Mouse (Mus musculus): ENCODE results near the gene Galnt7.
A peak's percentile ranks its signal among the peaks of the same experiment; 100 is the strongest.

Galnt7 gene

DNA sequence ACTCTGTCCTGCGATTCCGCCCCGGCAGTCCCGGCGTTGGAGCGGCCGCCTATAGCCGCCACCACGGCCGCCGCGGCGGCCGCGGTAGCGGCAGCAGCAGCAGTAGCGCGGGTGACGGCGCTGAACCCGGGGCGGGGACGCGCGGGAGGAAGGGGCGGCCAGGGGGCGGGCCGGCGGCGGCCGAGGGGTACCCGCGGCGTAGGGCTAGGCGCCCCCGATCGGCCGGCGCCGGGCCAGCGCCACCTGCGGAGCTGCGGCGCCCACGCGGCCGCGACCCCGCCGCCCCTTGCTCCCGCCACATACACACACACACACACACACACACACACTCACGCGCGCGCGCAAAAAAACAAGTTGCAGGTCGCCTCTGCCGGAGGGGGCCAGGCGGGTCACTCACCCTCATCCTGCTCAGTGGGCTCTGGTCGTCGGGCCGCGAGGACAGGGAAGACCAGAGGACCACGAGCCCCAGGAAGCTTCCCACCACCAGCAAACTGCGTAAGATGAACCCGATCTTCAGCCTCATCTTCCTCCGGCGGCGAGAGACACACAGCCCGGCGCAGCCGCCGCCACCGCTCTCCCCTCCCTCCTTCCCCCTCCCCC lies at the start of gene Galnt7:
Gene Galnt7 (minus strand): TSS at position 577 of the 600 bp plus-strand sequence.
- DNase-seq (ENCODE audit: low read depth) = peak; percentile 39

DNA sequence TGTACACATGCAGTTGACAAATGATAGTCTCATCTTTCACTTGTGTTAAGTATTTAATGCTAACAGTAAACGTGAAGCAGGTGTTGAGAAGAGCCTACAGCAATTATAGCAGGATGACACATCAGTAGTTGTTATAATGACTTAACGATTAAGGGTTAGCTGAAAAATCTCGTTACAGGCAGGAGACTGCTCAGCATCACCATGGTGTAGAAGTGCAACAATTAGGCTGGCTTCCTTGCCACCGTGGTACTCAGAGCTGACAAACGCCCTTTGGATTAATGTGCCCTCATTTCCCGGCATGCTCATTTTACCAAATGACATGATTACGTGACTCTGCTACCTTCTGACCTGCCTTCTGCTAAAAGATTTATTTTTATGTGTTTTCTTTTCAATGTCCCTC lies 35.8 kb upstream of the Galnt7 start:
- DNase-seq (ENCODE audit: low read depth) = no peak

DNA sequence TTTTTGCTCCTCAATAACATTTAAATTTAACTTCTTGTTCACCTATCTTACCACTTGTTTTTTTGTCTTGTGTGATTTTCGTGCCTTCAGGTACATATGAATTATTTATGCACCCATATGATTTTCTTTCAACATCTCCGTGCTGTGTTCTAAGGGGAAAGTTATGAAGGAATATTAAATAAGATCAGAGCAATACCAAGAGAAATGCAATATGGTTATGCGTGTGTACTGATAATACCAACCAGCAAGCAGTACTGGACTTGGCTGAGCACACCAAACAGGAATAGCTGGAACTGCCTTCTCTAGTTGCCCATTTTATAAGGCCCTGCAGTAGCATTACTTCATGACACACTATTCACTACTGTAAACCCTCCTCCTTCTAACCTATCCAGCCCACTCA lies 33.0 kb upstream of the Galnt7 start:
- no peak for DNase-seq (ENCODE audit: low read depth)

DNA sequence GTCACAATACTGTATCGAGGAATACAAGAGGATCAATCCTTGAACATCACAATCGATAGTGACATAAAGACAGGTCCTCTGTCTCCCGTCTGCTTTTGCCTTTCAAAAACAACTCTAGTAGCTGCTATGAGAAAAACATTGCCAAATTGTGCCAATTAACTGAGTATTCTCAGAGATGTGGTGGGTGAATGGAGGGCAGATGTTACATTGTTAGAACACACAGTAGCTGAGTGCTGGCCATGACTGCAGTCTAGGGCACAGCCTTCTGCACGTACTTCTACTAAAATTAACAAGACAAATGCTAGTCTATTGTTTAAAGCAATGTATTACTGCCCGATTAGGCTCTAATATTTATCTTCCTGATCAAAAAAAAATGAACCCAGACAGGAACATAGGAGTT lies 27.2 kb upstream of the Galnt7 start:
- DNase-seq (ENCODE audit: low read depth) = no peak

DNA sequence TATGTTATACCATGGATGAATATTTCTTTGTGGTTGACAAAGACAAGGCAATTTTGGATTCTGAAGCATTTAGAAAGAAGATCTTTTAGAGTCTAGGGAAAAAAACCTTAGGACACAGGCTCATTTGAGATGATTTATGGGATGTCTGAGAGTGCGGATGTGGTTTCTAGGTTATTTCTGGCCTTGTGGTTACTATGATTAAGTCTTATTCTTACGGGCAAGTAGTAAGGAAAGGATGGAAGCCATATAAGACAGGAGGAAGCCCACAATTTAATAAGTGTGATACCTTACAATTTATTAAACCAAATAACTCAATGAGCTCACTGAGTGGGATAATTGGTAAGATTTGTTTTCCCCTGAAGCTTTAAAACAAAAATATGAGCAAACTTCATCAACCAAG lies 11.3 kb upstream of the Galnt7 start:
- peak; percentile 12 for DNase-seq (ENCODE audit: low read depth)

DNA sequence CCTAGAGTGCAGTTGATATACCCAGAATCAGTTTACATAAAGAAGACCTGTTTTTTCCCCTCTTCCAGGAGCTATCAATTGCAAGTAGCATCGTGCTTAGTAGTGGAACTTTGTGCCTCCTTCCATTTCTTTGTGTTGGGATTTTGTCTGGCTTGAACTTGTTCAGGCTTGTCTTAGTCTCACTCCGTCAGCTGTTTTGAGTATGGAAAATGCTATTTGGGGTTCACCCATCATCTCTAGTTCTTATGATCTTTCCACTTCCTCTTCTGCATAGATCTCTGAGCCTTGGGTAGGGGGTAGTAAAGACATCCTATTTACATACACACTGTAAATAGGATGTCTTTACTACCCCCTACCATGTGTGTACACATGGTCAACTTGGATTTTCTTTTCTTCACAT lies 7.2 kb upstream of the Galnt7 start:
- DNase-seq (ENCODE audit: low read depth) = no peak

DNA sequence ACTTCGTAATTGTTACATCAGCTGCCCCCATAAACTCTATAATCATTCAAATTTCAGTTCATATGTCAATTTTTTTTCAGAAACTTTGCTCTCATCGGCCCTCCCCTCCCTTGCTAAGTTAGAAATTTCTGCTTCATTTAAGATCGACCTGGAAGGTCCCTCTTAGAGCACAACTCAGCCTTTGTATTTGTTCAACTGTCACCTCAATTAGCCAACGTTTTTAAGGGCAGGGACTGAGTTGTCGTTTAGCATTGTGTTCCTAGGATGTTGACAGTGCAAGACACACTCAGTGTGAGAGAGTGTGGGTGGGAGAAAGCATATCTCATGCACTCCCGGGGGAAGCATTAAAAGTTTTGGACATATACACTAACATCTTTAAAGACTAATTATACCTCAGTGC lies 3.6 kb upstream of the Galnt7 start:
- DNase-seq (ENCODE audit: low read depth) = no peak

DNA sequence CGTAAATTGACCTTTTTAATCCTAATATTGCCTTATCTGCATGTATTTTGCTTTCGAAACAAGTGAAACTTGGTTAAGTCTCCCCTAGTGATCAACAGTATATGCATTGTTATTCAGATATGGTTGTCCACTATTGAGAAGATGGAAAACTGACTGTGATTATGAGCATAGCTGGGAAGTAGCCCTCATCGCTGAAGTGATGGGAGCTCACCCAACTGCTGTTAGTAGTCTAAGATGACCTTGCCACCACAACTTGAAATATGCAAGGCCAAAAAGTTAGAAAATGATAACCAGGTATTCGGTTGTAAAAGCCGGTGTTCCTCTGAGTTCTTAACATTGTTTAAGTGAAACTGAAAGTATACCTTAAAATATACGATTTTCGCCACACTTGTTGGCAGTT lies 1.3 kb upstream of the Galnt7 start:
- DNase-seq (ENCODE audit: low read depth) = no peak

DNA sequence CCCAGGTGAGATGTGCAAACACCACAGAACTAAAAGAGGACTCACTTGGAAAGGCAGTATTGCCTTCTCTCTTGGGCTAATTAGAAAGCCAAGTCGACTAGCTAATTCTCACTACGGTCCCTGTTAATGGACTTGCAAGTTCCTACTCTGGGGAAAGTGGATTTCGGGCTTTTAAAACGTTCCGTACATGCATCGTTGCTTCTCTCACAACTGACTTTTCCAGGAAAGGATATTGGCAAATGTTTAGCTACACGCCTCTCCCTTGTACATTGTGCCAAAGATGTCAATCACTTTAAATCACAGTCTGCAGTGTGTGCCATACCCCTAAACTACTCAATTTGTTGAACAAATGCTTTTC lies 915 bp upstream of the Galnt7 start:
- DNase-seq (ENCODE audit: low read depth) = no peak

DNA sequence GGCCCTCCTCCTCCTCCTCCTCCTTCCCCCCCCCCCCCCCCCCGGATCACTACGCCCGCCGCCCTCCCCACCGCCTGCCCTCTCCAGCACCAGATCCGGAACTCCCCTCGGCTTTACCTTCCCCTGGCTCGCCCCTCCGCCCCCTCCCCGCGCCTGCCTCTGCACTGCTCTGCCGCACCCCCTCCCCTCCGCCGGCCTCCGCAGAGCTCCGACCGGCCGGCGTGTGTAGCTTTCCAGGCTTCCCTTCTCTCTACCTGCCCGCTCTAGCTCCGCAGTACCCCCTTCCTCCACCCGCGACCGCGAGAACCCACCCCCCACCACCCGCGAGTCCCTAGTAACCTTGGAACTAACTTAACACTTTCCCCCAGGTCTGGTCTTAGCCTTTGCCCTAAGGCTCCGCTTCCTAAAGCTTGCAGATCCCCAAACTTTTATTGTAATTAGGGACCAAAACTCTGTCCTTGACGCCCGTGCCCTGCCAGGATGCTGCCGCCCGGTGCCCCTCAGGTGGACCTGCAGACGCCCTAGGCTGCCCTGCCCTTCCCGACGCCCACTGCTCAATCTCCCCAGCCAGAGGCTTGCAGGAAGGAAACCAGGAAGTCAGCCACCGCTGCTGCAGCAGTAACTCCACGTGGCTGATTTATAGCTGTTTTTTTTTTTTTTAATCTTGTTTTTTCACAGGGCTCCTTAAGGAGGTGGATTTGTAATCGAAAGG lies 380 bp upstream of the Galnt7 start:
- peak; percentile 24 for DNase-seq (ENCODE audit: low read depth)

DNA sequence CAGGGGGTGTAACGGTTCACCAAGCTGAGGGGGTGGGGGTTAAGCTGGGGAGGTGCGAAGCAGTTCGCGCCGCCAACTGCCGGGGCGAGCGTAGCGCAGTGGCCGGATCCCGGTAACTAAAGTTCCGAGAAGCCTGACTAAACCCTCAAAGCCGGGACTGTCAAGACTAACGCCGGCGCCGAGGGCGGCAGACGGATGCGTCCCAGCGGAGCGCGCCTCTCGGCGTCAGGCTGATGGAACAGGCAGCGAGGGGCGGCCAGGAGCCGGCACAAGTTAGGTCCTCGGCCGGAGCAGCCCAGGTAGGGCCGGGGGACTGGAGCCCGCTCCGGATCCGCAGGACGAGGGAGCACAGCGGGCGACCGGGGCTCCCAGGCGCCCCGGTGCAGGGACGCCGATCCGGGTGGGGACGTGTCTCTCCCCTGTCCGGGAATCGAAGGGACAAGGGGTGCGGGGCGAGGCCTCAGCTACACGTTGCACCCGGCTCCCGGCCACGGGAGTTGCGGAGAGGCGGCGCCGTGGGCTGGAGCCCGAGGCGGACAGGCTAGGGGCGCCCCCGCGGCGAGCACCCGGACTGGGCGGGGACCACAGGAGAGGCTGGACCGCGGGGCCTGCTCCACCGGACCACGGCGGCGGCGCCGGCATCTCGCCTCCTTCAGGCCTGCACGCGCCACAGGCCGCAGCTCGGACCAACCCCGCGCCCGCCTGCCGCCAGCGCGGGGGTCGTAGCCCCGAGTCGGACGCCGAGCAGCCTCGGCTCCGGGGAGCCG lies 960 bp downstream of the Galnt7 start:
- DNase-seq (ENCODE audit: low read depth) = peak; percentile 33

DNA sequence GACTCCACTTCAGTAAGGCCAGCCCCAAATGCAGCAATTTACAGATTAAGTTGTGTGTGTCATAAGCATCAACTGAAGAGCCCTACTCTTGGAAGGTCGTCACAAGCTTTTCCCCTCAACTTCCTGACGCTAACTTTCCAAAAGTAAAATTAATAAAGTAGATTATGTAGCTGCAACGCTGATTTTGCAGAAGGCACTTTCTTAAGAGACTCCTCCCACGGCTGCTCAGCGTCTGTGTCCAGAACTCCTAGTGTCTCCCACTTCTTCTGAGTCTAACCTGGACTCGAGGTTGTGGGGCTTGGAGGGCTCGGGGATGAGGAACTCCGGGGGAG lies 1.5 kb downstream of the Galnt7 start:
- no peak for DNase-seq (ENCODE audit: low read depth)

DNA sequence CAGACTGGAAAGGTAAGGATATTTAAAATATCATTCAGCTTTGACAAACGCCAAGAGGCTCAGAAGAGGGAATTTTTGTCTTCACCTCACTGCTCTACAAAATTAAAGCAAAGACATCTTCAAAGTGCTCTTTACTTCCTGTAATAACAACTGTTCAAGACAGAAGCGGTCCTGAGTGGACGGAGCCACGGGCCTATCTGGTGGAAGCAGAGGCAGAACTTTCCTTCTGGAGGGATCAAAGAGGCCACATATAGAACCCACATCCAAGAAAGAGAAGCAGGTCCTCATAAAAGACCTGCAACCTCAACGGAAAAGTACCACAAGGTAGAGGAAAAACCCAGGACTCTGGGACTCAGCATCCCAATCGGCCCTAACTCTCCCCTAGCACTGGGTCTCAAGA lies 2.6 kb downstream of the Galnt7 start:
- DNase-seq (ENCODE audit: low read depth) = no peak

DNA sequence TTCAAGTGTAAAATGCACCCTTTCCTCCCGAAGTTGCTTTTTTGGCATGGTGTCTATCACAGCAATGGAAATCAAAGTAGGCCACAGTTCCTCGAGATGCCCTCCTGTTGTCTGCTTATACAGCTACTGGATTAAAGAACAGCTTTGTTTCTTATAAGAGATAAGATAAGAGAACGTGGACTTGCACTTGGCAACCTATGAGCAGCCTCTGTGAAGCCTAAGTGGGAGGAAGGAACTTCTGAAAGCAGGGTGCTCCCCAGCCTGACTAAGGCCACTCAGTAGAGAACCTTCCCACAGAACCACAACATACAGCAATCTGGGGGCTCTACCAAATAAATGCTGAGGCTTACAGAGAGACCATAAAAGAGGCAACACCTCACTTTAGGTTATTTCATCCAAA lies 5.3 kb downstream of the Galnt7 start:
- no peak for DNase-seq (ENCODE audit: low read depth)

DNA sequence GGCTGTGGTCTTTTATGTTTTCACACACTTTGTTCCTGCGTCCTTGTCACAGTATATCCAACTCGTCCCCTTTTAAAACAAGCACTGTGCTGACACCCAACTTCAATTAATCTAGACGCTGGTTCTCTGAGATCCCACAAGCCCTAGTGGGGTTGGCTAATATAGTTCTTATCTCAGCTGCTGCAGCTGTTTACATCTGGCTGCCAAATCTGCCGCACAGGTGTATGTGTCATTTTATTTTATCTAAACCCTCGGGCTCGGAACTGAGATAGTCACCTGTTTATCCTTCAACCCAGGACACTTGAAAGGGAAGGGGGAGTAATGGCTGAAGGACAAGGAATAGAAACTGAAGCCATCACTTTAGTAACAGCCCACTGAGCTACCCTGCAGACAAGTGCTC lies 8.6 kb downstream of the Galnt7 start:
- DNase-seq (ENCODE audit: low read depth) = no peak

DNA sequence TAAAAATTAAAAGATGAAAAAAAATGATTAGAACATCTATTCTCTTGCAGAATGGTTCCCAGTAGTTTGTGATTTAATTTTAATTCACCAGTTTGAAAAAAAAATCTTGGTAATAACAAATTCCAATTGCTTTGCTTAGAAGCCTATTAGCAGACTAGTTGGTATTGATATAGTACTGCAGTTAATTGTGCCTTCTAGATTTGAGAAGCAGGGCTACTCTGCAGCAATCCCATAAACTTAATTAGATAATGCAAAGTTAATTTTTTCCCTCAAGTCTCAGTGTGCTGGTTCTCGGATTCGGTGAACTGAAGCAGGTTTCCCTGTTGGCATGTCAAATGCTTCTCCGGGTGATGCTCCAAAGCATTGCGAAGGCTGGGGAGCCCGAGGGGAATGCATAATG lies 10.1 kb downstream of the Galnt7 start:
- no peak for DNase-seq (ENCODE audit: low read depth)

DNA sequence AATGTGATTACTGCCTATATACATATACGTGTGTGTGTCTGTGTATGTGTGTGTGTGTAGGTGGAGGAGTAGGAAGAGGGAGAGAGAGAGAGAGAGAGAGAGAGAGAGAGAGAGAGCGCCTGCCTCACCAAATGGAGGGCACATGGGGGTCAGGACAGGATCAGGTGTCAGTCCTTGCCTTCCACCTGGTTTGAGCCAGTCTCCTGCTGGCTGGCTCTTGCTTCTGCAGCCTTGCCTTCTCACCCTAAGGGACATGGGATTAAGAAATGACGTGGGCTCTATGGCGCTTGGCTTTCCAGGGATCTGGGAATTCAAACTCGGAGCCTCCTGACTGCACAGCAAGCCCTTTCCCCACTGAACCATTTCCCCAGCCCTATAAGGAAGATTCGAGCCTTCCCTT lies 13.9 kb downstream of the Galnt7 start:
- no peak for DNase-seq (ENCODE audit: low read depth)

DNA sequence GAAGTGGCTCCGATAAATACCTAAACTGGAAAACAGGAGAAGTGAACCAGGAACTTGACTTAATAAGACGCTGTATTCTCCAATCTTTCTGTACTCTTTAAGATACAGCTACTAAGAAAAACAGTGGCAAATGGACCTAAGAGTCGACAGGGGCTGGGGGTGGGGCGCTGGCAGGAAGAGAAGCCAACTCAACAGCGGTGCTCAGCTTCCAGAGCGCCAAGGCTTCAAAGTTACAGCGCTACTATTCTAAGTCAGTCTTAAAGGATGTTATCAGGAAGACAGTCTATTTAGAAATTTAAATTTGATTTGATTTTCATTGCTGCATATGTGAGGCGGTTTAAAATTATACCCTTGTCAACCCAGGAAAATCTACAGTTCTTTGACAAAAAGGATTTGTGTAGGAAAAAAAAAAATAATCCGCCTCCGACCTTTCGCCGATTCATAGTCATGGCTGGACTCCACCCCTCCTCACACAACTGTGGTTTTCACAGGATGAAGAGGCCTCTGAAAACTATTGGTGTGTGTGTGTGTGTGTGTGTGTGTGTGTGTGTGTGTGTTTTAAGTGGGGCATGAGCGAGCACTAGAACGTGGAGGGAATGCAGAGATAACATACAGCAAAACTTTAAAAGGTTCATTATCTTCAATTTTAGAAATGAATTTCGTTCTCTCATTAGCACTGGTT lies 15.1 kb downstream of the Galnt7 start:
- DNase-seq (ENCODE audit: low read depth) = no peak

DNA sequence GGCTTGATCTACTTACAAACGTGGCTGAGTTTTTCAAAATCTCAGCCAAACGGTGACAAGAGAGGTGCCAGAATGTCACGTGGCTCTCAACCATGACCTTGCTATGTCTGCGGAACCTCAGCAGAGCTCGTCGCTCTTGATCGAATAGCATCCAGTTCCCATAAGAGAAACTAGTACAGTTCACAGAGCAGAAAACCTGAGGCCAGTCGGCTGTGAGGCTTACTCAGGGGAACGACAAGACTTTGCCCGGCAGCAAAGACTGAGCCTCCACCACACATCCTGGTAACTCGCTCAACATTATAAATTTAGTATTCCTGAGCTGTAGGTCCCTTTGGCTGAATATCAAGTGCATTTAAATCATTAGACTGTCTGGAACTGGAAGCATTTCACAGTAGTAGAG lies 16.1 kb downstream of the Galnt7 start:
- DNase-seq (ENCODE audit: low read depth) = no peak

DNA sequence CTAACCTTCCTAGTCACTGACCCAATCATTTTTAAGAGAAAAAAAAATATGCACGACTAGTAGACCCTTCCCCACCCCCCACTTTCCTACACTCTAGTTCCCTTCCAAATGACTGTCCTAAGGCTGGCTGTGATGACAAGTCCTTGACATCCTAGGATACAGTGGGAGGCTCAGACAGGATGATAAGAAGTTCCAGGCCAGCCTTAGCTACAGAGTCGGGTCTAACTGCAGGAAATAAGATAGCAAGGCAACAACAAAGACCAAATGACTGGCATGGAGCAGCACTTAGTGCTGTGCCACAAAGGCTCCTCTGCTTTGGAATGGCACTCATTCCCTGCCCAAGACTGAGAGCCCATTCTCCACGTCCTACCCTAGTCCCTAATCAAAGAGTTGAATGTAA lies 16.6 kb downstream of the Galnt7 start:
- DNase-seq (ENCODE audit: low read depth) = no peak

DNA sequence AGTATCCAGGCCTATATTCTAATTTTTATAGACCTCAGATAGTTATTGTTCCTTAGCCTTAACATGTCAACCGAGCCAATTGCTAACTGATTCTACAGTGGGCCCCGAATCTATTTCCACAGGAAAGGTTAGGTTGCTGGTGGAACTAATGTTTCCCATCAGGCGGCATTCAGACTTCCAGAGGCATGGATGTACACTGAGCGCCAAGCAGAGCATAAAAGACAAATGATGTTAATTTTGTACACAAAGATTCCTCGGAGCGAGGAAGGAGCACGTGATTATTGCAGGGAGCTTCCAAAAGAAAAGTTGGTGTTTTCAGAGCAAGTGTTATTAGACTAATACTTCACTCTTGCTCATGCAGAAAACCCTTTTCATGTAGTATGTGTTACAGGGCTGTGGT lies 21.1 kb downstream of the Galnt7 start:
- no peak for DNase-seq (ENCODE audit: low read depth)

DNA sequence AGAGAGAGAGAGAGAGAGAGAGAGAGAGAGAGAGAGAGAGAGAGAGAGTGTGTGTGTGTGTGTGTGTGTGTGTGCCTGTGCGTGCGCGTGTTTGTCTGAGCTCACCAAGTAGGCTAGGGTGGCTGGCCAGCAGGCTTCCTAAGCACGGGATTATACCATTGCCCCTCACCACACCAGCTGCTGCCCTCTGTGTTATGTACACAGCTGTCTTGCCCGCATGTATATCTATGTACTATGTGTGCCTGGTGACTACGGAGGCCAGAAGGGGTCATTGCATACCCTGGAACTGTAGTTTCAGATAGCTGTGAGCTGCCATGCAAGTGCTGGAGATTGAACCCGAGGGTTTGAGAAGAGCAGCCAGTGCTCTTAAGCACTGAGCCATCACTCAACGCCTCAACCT lies 22.7 kb downstream of the Galnt7 start:
- no peak for DNase-seq (ENCODE audit: low read depth)
